Mouse (Mus musculus) stomach, postnatal 0 days (tissue): ENCODE data around the gene Pih1d1.

ENCODE experiments used
- CTCF ChIP-seq: IDR thresholded peaks from 2 replicates; pipeline ENCODE4 v1.5.1; 2016; ENCODE audit warnings: antibody characterized with exemption, low read depth, mild to moderate bottlenecking, moderate library complexity
- EP300 ChIP-seq: optimal IDR thresholded peaks from 2 replicates; pipeline ENCODE3; 2016; ENCODE audit warnings: antibody characterized with exemption

- TF ChIP-seq CTCF (no peak), EP300 (no peak)
Observed at GRCm38 (mm10) chr7:45129776-45130512, 24.2 kb upstream of the Pih1d1 start.
